Mouse (Mus musculus): ENCODE measurements around the gene Nme7. TPM values are rescaled to one million over a fixed set of nuclear protein-coding genes. Genes with fewer than 3 reads are reported as not detected.

Gene Nme7
- polyA plus RNA-seq, 1 experiment: 10.7 TPM

DNA sequence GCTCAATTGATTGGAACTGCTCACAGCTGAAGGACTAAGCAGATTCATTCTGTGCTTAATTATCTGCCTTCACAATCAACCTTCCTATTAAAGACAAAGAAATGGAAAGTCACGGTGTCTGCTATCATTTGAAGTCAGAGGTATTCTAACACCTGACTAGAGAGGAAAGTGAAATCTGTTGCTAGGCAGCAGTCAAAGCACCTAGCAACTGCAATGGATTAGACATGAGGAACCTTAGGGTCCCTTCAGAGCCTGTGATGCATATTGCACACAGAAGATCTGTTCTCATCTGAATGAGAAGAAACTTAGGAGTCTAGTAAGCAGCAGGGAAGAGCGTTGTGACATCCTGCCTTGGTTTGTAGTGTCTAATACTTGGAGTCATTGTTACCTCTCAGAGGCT is 58.1 kb downstream of the Nme7 start:
- no peak overlapping the region for H3ac ChIP-seq (ENCODE audit: control insufficient read depth, insufficient read length)
- no peaks in the 10 kb centered on the region for H3K36me3 ChIP-seq (ENCODE audit: control insufficient read depth, insufficient read depth)
- H3K27me3 ChIP-seq (ENCODE audit: control insufficient read depth, insufficient read depth, insufficient read length): no peaks in the 10 kb centered on the region
- no peak overlapping the region for H3K4me2 ChIP-seq (ENCODE audit: low read depth)
- no peak for TF ChIP-seq MAX (IDR thresholded peaks at IDR 0.05; ENCODE audit: low read depth)
- no peak for TF ChIP-seq REST (IDR thresholded peaks at IDR 0.05; ENCODE audit: insufficient read depth, insufficient read length)
- no peak for TF ChIP-seq SRF (IDR thresholded peaks at IDR 0.05; ENCODE audit: control insufficient read depth, insufficient read length, low read depth)
- no peak for TF ChIP-seq MYOG (IDR thresholded peaks at IDR 0.05; ENCODE audit: control insufficient read depth in 1 of 3, insufficient read depth in 1 of 3, insufficient read length in 2 of 3, low read depth in 2 of 3)
- TF ChIP-seq MYOD1 (IDR thresholded peaks at IDR 0.05; ENCODE audit: control insufficient read depth in 1 of 3, insufficient read length in 2 of 3, low read depth in 2 of 3): no peak
- no peak for TF ChIP-seq TCF3 (IDR thresholded peaks at IDR 0.05; ENCODE audit: insufficient read length, low read depth)
- no peak for TF ChIP-seq TCF12 (IDR thresholded peaks at IDR 0.05; ENCODE audit: insufficient read depth, poor library complexity, severe bottlenecking)
- no peak for TF ChIP-seq E2F4 (IDR thresholded peaks at IDR 0.05; ENCODE audit: insufficient read depth)
- TF ChIP-seq CEBPB (IDR thresholded peaks at IDR 0.05; ENCODE audit: insufficient read depth, poor library complexity, severe bottlenecking): no peak
- no peak overlapping the region for H3K4me3 ChIP-seq
- no peaks in the 10 kb centered on the region for H3K79me2 ChIP-seq (ENCODE audit: control insufficient read depth, insufficient read depth)

DNA sequence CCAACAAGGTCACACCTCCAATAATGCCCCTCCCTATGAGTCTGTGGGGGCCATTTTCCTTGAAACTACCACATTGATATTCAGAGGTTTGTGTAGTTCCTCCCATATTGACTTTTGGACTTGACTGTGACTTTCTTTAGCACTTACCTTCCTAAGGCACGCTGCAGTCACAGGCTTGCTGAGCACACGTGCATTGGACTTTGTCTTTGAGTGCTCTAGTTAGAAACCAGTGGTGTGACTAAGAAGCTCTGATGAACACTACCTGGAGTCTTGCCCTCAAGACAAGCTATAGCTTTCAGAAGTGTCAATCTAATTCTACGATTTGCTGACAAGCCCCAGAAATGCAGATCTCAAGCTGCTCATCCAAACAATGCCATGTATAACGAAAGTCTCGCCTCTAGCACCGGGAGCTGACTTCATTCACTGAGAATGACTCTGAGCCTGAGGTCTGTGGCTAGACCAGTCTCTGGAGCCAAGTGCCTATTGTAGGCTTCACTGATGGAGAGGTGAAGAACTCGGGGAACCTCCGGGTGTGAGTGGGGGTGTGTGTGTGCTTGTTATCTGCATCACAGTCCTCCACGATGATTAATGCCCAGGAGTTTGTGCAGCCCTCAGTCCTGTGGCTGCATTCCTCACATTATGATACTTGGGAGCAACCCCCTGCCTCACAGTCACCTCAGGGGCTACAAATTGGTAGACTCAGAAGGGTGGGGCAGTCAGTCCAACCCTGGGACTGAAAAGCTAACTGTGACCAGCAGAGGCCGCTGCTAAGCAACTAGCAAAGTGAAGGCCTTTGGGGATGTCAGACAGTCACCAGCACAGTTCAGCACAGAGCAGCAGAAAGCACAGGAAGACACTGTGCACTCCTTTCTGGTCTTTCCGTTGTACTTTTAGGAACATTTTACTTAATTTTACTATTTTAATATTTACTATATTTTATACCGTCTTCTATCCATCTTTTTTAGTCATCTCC is 62.5 kb downstream of the Nme7 start:
- TF ChIP-seq CEBPB (IDR thresholded peaks at IDR 0.05; ENCODE audit: insufficient read depth, poor library complexity, severe bottlenecking) (no peak), SRF (IDR thresholded peaks at IDR 0.05; ENCODE audit: control insufficient read depth, insufficient read length, low read depth) (no peak), MAX (IDR thresholded peaks at IDR 0.05; ENCODE audit: low read depth) (no peak), TCF3 (IDR thresholded peaks at IDR 0.05; ENCODE audit: insufficient read length, low read depth) (no peak), POLR2AphosphoS2 (IDR thresholded peaks at IDR 0.05; ENCODE audit: insufficient read length, low read depth) (no peak)
- Histone ChIP-seq H3K4me2 (ENCODE audit: low read depth) (no peak overlapping the region), H3K4me3 (no peak overlapping the region), H3ac (ENCODE audit: control insufficient read depth, insufficient read length) (no peak overlapping the region), H3K27me3 (ENCODE audit: control insufficient read depth, insufficient read depth, insufficient read length) (no peaks in the 10 kb centered on the region), H3K36me3 (ENCODE audit: control insufficient read depth, insufficient read depth) (no peaks in the 10 kb centered on the region), H3K79me2 (ENCODE audit: control insufficient read depth, insufficient read depth) (no peaks in the 10 kb centered on the region)

DNA sequence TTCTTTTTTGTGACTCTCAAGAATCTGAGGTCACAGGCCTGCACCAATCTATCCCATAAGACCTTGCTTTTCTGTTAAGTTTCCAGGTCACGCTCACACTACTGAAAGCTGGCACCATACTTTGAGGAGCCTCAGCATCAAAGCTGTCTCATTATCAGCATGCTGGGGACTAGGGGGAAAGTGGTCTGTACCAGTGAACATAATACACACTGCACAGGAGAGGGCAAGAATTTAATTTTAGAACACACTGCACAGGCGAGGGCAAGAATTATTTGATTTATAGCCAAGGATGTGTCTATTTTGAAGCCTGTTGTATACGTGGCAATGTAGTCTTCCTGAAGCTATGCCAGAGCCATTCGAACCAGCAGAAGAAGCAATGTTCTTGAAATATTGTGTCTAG is 64.2 kb downstream of the Nme7 start:
- Histone ChIP-seq H3K4me3 (no peak overlapping the region), H3K79me2 (ENCODE audit: control insufficient read depth, insufficient read depth) (no peaks in the 10 kb centered on the region), H3K4me2 (ENCODE audit: low read depth) (no peak overlapping the region), H3K36me3 (ENCODE audit: control insufficient read depth, insufficient read depth) (no peaks in the 10 kb centered on the region), H3K27me3 (ENCODE audit: control insufficient read depth, insufficient read depth, insufficient read length) (no peaks in the 10 kb centered on the region), H3ac (ENCODE audit: control insufficient read depth, insufficient read length) (no peak overlapping the region)
- TF ChIP-seq MYOD1 (IDR thresholded peaks at IDR 0.05; ENCODE audit: control insufficient read depth in 1 of 3, insufficient read length in 2 of 3, low read depth in 2 of 3) (no peak), SRF (IDR thresholded peaks at IDR 0.05; ENCODE audit: control insufficient read depth, insufficient read length, low read depth) (no peak), MYOG (IDR thresholded peaks at IDR 0.05; ENCODE audit: control insufficient read depth in 1 of 3, insufficient read depth in 1 of 3, insufficient read length in 2 of 3, low read depth in 2 of 3) (no peak), TCF3 (IDR thresholded peaks at IDR 0.05; ENCODE audit: insufficient read length, low read depth) (no peak)

DNA sequence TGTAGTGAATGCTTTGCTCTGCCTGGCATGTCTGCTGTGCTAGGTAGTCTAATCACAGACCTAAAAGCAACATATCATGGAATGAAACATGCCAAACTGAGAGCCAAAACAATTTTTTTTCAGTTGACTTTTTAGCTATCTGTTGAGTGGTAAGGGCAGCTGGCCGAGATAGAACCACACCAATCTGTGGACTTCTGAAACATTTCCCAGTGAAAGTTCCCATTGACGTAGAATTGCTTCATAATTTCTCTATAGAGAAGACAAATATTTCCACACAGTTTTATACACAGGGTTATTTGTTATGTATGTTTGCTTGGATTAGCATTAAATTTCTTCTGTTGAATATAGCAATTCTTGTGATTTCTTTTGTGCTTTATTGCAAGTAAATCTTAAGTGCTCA is 65.9 kb downstream of the Nme7 start:
- Histone ChIP-seq H3K4me3 (no peak overlapping the region), H3K4me2 (ENCODE audit: low read depth) (no peak overlapping the region), H3K27me3 (ENCODE audit: control insufficient read depth, insufficient read depth, insufficient read length) (no peaks in the 10 kb centered on the region), H3K79me2 (ENCODE audit: control insufficient read depth, insufficient read depth) (no peaks in the 10 kb centered on the region), H3ac (ENCODE audit: control insufficient read depth, insufficient read length) (no peak overlapping the region), H3K36me3 (ENCODE audit: control insufficient read depth, insufficient read depth) (no peaks in the 10 kb centered on the region)
- TF ChIP-seq POLR2A (IDR thresholded peaks at IDR 0.05; ENCODE audit: insufficient read length, low read depth) (no peak), TCF3 (IDR thresholded peaks at IDR 0.05; ENCODE audit: insufficient read length, low read depth) (no peak), REST (IDR thresholded peaks at IDR 0.05; ENCODE audit: insufficient read depth, insufficient read length) (no peak)

- H3K4me2 ChIP-seq (ENCODE audit: low read depth): no peak overlapping the region
- H3K36me3 ChIP-seq (ENCODE audit: control insufficient read depth, insufficient read depth): no peaks in the 10 kb centered on the region
- H3K4me3 ChIP-seq: no peak overlapping the region
- H3ac ChIP-seq (ENCODE audit: control insufficient read depth, insufficient read length): no peak overlapping the region
- no peaks in the 10 kb centered on the region for H3K79me2 ChIP-seq (ENCODE audit: control insufficient read depth, insufficient read depth)
- H3K27me3 ChIP-seq (ENCODE audit: control insufficient read depth, insufficient read depth, insufficient read length): no peaks in the 10 kb centered on the region
- TF ChIP-seq POLR2A (IDR thresholded peaks at IDR 0.05; ENCODE audit: insufficient read length, low read depth): no peak
- no peak for TF ChIP-seq MYOD1 (IDR thresholded peaks at IDR 0.05; ENCODE audit: control insufficient read depth in 1 of 3, insufficient read length in 2 of 3, low read depth in 2 of 3)
- TF ChIP-seq TCF3 (IDR thresholded peaks at IDR 0.05; ENCODE audit: insufficient read length, low read depth): no peak
- no peak for TF ChIP-seq POLR2AphosphoS2 (IDR thresholded peaks at IDR 0.05; ENCODE audit: insufficient read length, low read depth)
- TF ChIP-seq SRF (IDR thresholded peaks at IDR 0.05; ENCODE audit: control insufficient read depth, insufficient read length, low read depth): no peak
- no peak for TF ChIP-seq TCF12 (IDR thresholded peaks at IDR 0.05; ENCODE audit: insufficient read depth, poor library complexity, severe bottlenecking)
- TF ChIP-seq USF1 (IDR thresholded peaks at IDR 0.05; ENCODE audit: low read depth): no peak
- TF ChIP-seq E2F4 (IDR thresholded peaks at IDR 0.05; ENCODE audit: insufficient read depth): no peak
- no peak for TF ChIP-seq MYOG (IDR thresholded peaks at IDR 0.05; ENCODE audit: control insufficient read depth in 1 of 3, insufficient read depth in 1 of 3, insufficient read length in 2 of 3, low read depth in 2 of 3)
Observed at GRCm38 (mm10) chr1:164373029-164373428, 69.1 kb downstream of the Nme7 start.

Data from myocyte (in vitro differentiated cells).